Mouse (Mus musculus) CD4-positive, CD25-positive, alpha-beta regulatory T cell (primary cell): ENCODE data around the gene Pkd1l1. TPM values are rescaled to one million over a fixed set of nuclear protein-coding genes. Genes with fewer than 3 reads are reported as not detected.

Source experiments
- polyA plus RNA-seq: library from polyadenylated mRNA; unstranded; fragments of 100-300 nt; shearing (Covaris generic); gene quantifications from one replicate; pipeline ENCODE4 v1.2.1, GENCODE M21; 2017

Gene Pkd1l1
- polyA plus RNA-seq = not detected

DNA sequence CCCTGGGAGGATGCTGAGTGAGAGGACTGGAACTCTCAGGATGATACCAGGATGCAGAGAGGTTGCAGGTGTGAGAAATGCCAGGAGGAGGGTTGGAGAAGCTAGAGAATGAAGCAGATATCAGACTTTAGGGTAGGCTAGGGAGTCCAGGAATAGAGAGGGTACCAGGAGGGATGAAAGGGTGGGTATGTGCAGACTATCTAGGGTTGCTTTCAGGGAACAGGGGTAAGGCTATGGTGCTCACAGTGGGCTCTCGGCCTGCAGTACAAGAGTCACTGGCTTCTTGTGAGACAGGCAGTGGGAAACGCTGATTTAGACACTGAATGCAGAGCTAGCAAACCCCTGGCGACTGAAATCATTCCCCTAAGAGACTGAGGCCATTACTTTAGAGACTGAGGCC, at the start of gene Pkd1l1:
Gene Pkd1l1 (minus strand): TSS at position 101 of the 400 bp plus-strand sequence.

GRCm38 (mm10) chr11:9010853-9011339, 37.8 kb upstream of the Pkd1l1 start, which contains the start of gene Hus1:
Hus1 (minus strand) TSS chr11:9011191.

Other genes starting within 250 kb of the Pkd1l1 start
- gene Hus1, start 37.9 kb upstream of the Pkd1l1 start, polyA plus RNA-seq = 10.2 TPM
- gene Gm11992, start 75.3 kb upstream of the Pkd1l1 start, polyA plus RNA-seq = 0.24 TPM
- gene Sun3, start 75.7 kb upstream of the Pkd1l1 start, polyA plus RNA-seq = not detected
- not detected for gene Upp1, start 144.8 kb upstream of the Pkd1l1 start, polyA plus RNA-seq
- gene Abca13, start 218.7 kb upstream of the Pkd1l1 start, polyA plus RNA-seq = 0.02 TPM